Mouse (Mus musculus) right cerebral cortex, postnatal 4 days (tissue): ENCODE data around the gene Lpcat3.
"Not testable (repeated sequence)": the region's sequence is repeated elsewhere in the genome, so short reads cannot be mapped to it uniquely, and the experiment has no call there.

Experiments used
- DNase-seq: peaks from one replicate; pipeline ENCODE4 v3.0.0-alpha.2; 2022

Lpcat3 gene

DNA sequence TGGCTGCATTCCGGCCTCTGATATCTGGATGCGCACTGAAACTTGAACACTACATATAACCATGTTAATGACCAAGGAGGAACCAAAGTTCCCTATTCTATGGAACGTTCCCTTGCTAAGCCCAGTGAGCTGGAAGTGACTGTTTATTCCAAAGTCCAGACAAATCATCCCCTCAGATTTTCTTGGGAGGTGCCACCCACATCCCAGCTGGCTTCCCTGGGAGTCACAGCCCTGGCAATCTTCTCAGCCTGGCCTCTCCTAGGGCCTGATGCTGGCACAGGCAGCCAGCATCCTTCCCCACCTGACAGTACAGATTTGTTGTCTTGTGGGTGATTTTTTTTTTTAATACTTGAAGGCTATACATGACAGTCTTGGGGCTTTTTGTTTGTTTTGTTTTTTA is 16.7 kb downstream of the Lpcat3 start:
- DNase-seq, result no peak

DNA sequence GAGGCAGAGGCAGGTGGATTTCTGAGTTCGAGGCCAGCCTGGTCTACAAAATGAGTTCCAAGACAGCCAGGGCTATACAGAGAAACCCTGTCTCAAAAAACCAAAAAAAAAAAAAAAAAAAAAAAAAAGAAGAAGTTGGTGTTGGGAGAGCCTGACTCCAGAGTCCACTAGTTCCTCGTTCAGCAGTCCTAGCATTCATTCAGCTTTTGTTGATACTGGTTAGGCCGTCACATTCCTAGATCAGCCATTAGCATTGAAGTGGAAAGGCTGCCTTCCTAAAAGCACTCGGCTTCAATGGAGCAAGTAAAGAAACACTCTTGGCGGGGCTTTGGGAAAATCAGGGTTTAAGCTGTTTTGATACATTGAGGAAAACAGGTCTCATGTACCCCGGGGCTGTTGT is 19.5 kb downstream of the Lpcat3 start:
- DNase-seq, result not testable (repeated sequence)

DNA sequence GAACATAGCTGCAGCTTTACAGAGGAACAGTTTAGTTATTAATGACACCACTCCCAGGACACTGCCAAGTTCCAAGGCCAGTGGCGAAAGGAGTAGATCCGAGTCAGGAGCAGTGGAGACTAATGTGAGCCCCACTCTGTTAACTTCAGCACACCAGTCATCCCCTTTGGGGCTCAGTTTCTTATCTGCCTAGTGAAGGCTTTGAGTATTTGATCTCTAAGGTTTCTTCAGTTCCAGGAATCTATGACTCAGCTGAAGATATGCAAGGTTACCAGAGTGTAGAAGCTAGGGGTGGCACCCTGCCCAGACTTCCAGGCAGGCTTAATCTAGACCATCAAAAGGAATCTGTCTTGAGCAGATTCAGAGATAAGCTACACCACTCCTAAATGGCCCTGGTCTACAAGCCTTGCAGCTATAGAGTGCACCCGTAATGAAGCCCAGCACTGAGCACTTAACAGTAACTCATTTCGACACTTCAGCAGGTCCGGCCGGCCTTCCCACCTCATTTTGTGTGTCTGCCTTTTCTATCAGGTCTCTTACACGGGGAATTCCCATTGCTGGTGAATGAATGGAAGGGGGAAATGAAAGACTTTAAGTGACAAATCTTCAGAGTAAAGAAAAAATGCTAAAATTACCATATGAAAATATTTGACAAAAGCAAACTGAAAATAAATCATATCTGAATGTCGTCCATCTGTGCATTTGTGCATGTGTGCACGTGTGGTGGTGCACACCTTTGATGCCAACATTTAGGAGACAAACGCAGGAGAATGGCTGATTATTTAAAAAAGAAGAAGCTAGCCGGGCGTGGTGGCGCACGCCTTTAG is 21.0 kb downstream of the Lpcat3 start:
- no peak for DNase-seq

DNA sequence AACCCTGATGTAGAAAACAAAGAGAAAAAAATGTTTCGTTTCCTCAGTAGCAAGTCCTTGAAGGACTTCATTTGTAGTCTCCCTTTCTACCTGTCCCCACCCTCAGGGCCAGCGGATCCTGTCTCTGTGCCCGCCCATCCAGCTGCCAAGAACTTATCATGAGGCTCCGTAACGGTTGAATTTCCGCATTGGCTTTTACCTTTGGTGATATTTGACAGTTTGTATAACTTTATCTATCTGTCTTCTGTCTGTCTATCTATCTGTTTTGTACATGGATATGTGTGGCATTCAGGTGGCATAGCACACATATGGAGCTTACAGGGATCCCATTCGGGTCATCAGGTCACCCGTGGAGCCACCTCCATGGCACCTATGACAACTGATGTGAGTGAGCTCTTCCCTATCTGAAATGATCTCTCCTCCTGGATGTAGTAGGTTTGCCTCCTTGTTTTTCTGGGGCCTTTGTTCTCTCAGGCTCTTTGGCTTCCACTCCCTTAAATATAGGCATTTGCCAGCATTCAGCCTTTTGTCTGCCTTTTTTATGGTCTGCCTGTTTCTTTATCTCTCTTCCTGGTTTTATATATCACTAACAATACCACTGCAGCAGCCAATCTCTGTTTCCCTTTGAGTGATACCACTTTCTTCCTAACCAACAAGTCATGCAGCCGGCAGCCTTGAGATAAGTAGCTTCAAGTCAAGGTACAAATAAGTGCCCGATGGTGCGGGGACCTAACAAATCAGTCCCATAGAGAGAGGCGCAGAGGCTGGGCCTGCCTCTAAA is 23.0 kb downstream of the Lpcat3 start:
- DNase-seq, result no peak

DNA sequence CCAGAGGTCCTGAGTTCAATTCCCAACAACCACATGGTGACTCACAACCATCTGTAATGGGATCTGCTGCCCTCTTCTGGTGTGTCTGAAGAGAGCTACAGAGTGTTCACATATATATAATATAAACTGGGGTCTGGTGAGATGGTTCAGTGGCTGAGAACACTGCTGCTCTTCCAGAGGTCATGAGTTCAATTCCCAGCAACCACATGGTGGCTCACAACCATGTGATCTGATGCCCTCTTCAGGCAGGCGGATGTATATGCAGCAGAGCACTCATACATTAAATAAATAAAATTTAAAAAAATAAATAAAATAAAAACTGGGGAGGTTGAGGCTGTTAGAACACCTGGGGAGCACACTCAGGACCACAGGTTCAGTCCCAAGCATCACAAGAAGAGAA is 23.8 kb downstream of the Lpcat3 start:
- not testable (repeated sequence) for DNase-seq

DNA sequence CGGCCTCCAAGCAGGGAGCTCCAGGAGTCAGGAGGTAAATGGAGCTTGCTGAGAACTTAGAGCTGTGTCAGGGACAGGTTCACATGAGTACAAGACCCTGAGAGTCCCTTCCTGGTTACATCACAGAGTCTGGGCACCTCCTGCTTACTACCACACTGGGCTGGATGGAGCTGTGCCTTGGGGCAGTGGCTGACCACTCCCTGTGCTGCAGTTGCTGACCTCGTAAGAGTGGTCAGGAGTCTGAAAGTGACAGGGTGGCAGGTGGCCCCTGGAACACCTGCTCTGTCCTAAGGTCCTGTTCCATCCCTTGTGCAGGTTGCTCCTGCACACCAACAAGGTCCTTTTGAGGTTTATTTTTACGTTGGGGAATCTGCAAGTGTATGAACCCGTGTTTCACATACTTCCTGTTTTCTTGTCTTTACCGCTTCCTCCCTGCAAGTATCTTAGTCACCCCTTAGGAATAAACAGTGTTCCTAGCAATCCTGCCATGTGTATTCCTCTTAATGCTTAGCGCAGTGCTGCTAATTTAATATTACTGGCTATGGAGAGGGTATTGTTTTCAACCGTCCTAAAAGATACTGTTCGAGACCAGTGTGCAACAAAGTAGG is 25.4 kb downstream of the Lpcat3 start:
- no peak for DNase-seq

DNA sequence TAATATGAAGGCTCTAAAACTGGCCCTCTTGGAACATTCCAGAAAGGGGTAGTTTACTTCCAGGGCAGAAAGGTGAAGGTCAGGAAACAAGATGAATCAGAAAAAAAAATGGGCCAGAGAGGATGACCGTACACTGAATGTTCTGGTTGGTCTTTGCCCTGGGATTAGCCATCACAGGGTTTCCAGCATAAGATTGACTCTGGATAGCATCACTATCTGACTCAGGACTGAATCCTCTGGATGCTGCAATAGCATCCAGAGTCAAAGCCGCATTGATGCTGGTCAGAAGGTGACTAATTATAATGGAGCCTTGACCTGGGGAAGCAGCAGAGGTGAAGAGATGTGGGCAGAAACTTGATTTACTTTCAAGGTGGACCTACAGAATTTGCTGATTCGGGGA is 26.2 kb downstream of the Lpcat3 start:
- no peak for DNase-seq

DNA sequence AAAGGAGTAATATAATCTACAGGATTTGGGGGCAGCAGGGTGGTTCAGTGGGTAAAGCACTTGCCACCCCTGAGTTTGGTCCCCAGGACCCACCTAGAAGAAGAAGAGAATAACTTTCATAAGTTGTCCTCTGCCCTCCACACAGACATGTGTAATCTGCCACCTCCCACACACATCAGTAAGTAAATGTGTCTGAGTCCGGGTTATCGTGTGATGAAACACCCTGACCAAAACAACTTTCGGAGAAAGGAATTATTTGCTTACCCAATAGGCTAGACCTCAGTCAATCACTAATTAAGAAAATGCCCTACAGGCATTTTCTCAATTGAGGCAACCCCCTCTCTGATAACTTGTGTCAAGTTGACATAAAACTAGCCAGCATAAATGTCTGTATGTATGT is 27.7 kb downstream of the Lpcat3 start:
- no peak for DNase-seq

DNA sequence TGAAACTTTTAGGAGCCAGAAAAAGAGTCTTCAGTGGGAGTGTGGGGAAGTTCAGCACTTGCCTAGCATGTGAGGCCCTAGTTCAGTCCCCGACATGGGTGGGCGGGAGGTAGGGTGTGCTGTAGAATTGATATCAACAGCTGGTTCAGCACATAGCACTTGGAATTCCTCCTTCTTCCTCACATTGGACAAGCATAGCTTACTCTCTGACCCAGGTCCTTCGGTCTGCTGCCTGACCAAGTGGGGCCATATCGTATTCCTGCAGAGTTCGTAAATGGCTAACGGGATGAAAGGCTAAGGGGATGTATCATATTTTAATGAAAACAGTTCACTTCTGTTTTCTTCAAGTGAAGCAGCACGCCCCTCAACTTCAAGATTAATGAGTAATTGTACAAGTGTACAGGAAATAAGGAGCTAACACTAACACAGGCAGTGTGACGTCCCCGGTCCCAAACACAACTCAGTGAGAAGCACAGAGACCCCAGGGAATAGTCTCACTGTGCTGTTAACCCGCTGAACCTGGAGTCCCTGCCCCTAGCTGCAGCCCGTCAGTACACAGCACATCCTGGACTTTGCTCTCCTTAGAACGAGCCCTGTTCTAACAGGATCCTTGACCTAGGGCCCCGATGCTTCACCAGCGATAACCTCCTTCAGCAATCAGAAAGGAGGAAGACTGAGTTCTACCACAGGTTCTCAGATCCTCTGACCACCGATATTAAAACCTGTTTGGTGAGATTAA is 30.6 kb downstream of the Lpcat3 start:
- DNase-seq, result no peak

DNA sequence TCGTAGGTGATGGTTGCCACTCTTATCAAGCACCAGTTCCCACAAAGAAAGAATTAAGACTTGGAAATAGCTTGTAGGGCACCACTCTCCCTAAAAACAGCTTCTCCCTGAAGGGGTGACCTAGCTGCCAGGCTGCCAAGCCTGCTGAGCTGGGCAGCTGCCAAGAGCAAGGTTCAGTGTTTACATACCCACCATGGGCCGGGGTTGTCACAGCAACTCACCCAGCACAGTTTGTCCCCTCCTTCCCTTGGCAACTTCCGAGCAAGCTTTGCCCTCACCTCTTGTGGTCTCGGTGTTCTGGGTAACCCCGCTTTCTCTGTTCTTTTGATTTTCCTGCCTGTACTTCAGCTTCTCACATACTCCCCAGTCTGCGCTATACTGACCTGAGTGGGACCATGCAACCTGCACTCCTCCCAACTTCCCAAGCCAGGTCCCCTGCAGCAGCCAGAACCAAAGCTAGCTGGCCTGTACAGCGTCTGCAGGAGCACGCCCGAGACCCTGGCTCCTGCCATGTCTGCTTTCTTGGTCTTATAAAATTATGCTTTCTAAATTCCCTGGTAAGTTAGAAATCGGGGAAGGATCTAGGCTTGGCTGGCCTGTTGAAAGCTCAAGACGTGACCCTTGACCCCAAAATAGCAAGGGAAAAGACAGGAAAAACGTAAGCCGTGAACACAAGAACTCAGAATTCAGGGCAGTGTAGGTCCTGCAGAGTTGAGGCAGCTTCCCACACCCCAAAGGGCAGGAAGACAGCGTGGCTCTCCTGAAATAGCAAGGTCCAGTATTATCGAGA is 31.5 kb downstream of the Lpcat3 start:
- peak; percentile 65 for DNase-seq

DNA sequence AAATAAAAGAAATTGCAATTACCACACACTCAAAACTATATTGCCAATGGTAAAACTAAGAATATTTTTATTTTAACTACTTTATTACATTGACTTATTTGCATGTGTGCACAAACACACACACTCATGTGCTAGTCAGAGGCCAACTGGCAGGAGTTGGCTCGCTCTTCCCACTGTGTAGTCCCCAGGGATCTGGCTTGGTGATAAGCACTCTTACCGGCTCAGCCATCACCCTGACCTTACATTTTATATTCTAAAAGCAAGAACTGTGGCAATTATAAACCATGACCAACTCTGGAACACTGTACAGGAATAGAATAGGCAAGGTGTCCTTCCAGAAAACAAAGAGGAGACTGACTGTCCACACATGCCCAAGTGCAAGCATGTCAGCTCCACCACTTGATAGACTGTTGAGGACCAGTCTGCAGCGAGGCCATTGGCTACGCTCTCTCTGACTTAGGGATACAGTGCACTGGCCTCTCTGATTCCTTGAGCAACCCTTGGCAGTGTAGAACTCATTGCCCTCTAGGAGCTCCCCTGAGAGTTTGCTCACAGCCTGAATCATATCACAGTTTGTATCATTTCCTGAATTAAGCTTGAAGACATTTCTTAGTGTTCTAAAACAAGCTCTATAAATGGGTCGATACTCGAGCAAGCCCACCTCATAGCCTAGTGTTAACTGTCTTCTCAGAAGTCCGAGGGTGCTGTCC is 33.8 kb downstream of the Lpcat3 start:
- DNase-seq, result no peak

DNA sequence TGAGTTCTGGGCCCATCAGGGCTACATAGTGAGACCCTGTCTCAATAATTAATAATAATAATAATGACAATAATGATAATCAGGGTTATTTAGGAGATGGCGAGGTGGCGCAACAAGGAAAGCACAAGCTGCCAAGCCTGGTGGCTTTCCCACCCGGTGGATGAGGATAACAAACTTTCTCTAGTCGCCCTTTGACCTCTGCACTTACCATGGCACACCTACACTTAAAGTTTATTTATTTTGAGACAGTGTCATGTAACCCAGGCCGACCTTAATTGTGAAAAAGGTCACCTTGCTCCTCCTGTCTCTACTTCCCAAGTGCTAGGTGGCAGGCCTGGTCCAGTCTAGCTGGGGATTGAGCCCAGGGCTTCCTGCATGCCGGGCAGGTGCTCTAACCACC is 35.9 kb downstream of the Lpcat3 start:
- no peak for DNase-seq

DNA sequence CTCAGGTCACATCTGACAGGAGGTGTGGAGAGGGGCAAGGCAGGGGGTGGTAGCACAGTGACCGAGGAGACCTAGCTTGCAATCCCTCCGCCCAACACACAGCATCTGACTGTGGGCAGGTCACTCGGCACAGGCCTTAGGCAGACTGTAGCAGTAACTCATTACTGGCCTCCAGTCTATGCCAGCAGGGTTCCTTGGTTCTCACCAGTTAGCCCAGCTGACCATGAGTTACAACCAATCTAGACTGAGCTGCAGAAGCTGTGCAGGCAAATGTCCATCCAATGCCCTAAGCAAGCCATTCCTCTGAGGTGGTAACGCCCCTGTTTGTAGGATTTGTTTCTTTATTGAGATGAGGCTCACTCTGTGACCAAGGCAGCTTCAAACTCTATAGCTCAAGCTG is 36.5 kb downstream of the Lpcat3 start:
- no peak for DNase-seq

DNA sequence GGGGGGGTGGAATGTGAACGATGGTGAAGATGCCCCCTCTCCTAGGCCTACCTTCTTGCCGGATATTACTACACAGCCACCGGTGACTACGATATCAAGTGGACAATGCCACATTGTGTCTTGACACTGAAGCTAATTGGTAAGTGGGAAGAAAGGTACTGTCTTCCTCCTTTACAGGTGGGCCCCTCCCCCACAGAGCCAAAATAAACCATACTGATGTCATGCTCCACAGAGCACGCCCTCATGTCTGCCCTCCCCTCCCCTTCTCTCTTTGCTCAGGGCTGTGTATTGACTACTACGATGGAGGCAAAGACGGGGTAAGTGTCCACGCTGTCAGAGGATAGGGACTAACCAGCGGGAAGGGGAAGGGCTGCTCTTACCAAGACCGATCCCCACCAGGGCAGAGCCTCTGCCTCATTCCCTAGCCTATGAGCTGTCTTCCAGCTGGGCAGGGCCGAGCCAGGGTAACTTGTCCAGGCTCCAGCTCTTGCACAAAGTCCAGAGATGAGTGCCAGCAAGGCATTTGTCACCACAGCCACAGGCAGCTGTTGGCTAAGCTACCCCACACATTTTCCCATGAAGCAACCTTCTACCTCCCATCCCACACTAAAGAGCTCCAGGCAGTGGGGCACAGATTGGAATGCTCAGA is 37.3 kb downstream of the Lpcat3 start:
- no peak for DNase-seq

DNA sequence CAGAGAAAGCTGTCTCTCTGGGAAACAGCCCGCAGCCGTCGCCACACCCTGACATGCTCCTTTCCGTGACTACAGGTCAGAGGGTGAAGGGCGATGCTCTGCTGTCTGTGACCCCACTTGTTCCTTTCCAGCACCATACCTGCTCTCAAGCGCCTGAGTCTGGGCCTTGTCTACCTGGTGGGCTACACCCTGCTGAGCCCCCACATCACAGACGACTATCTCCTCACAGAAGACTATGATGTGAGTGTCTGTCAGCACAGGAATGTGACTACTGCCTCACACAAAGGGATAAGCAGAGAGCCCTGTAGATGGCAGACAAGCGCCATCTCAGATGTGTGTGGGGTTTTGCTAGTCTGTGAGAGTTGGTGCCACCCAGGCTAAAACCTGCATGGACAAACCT is 38.5 kb downstream of the Lpcat3 start:
- peak; percentile 32 for DNase-seq

DNA sequence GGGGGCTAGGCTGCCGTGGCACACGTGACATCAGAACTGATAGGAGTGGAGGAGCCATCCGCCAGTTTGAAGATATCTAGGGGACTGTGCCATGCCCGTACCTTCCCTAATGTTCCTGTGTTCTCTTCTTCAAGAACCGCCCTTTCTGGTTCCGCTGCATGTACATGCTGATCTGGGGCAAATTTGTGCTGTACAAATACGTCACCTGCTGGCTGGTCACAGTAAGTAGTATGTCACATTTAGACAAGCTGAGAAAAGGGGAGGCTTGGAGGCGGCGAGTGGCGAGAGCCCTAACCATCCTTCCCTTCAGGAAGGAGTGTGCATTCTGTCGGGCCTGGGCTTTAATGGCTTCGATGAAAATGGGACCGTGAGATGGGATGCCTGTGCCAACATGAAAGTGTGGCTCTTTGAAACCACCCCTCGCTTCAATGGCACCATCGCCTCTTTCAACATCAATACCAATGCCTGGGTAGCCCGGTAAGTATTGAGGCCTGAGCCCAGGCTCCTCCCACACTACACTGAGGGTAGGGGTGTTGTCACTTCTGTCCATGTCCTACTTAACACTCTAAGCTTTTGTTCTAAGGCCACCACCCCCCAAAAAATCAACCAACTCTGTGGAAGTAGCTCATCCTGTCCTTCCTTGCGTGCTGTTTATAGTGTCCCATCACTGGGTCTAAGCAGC is 39.4 kb downstream of the Lpcat3 start:
- DNase-seq, result no peak

DNA sequence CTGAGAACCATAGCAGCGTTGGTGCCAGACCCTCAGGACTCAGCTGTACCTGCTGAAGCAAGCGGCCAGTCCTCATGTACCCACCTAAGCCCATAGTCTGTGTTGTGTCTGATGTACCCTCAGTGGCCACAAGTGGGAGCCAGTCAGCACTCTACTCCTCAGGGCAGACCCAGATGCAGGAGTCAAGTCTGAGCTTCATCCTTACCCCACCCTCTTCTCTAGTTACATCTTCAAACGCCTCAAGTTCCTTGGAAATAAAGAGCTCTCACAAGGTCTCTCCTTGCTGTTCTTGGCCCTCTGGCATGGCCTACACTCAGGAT is 39.9 kb downstream of the Lpcat3 start:
- peak; percentile 71 for DNase-seq

DNA sequence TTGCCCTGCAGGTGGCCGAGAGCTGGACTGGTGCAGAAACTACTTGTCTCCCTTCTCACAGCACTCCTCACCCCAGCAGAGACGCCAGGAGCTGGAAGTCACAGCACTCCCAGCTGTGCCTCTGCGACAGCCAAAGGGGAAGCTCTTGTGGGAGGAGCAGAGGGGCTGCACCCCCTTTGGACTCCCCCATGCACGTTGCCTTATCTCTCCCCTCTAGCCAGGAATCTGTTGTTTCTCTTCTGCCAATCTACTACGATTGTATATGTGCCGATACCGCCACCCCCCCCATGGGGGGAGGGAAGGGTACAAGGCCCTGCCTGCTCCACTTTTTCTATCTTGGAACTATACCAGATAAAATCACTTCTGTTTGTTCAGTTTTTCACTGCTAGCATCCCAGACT is 41.0 kb downstream of the Lpcat3 start:
- DNase-seq, result no peak

DNA sequence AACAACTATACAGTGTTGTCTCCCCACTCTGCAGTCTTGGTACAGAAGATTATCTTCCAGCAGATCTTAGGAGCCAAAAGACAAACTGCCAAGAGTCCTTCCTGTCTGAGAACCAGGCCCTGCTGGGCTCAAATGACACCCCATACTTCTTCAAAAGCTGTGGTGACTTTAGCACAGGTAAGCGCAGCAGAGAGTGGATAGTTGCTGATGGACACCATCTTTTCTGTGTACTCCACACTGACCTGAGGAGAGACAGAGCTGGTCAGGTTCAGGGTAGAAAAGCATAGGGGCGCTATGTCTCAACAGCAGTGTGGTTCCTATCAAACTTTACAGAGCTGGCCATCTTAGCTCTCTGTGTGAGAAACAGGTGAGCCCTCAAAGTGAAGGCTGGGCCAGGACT is 41.6 kb downstream of the Lpcat3 start:
- no peak for DNase-seq

DNA sequence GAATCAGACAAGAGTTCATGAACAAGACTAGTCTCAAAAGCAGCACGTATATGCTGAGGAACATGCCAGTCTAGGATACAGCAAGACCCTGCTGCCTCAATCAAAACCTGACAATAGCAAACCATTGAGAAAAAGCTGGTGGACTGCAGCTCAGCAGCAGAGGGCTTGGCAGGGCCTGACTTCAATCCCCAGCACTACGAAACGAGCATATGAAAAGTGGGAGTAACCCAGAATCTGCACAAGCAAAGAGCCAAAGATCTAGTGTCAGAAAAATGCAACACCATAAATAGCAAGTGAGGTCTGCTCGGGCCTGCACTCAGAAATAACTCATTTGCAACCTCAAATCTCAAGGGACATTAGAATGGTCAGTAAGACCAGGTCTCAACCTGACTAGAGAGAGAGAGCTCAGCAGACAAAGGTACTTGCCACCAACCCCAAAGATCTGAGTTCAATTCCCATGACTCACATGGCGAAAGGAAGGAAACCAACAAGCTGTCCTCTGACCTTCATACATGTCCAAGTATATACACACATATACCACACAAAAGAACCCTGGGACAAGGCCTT is 43.3 kb downstream of the Lpcat3 start:
- DNase-seq, result no peak
